Mouse (Mus musculus): ENCODE data around the gene Dgke.

DNA sequence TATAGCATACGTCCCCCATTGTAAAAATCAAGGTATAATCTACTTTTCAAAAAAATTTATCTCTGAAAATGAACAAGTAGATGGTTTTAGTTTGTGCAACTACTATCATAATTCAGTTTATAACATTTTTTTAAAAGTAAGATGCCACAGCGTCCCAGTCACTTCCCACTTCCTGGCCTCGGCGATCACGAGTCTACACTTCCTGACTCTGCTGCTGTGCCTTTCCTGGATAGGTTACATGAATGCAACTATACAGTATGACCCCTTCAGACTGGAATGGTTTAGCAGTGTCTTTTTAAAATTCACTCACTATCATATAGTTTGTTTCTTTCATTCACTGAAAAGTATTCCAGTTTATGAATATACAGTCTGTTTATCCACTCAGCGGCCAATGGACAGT, 14.9 kb downstream of the Dgke start:
- no peak for TF ChIP-seq GATA1 (IDR thresholded peaks at IDR 0.05; ENCODE audit: borderline replicate concordance, low read length)
- TF ChIP-seq CTCF (IDR thresholded peaks at IDR 0.05; ENCODE audit: low read depth, low read length), result no peak
- TF ChIP-seq POLR2AphosphoS5 (IDR thresholded peaks at IDR 0.05; ENCODE audit: insufficient replicate concordance, low read depth, low read length), result no peak
- TF ChIP-seq TAL1 (conservative IDR thresholded peaks at IDR 0.05; ENCODE audit: low read depth, low read length), result no peak

All from G1E (cell line).